Mouse (Mus musculus) macrophage (primary cell): ENCODE measurements around the gene Rps27rt. TPM values are rescaled to one million over a fixed set of nuclear protein-coding genes. Genes with fewer than 3 reads are reported as not detected.
"Not testable (repeated sequence)": the region's sequence is repeated elsewhere in the genome, so short reads cannot be mapped to it uniquely, and the experiment has no call there.

Experiments used
- H3K27ac ChIP-seq: fragments of 350-480 bp; formaldehyde crosslinking; 2 replicates; pipeline ENCODE4 v1.9.0; 2021
- H3K36me3 ChIP-seq: fragments of 350-480 bp; formaldehyde crosslinking; 2 replicates; pipeline ENCODE4 v1.9.0; 2021; ENCODE audit errors: inconsistent target
- H3K4me3 ChIP-seq: fragments of 350-480 bp; formaldehyde crosslinking; 2 replicates; pipeline ENCODE4 v1.9.0; 2021; ENCODE audit errors: inconsistent target
- H3K79me2 ChIP-seq: fragments of 350-480 bp; formaldehyde crosslinking; 2 replicates; pipeline ENCODE4 v1.9.0; 2021; ENCODE audit errors: inconsistent target
- WGBS: methylation state at CpG from one replicate; pipeline ENCODE4 v1.1.7; 2026; ENCODE audit warnings: inconsistent platforms; ENCODE audit not compliant: missing documents; 5-methylcytosine and 5-hydroxymethylcytosine counted together
- polyA plus RNA-seq: library from polyadenylated mRNA; stranded (reverse); fragments of 250-400 nt; gene quantifications from 3 replicates; pipeline ENCODE4 v1.2.4, GENCODE M21; 2018; ENCODE audit warnings: inconsistent platforms
- total RNA-seq, 78 experiments: library from RNA; depleted of rRNA; stranded (reverse); fragments of 250-400 nt; gene quantifications; 1 replicate in 9 of 78; 2 replicates in 24 of 78; 3 replicates in 43 of 78; 4 replicates in 2 of 78; pipeline ENCODE4 v1.2.4; 2018; ENCODE audit warnings: inconsistent platforms in 56 of 78

Gene Rps27rt
- total RNA-seq (2018; cell fraction: chromatin; rRNA removed), result 10 to 100 TPM in 1 of 26 experiments, 1 to 10 TPM in 1, not detected in 24; 5.8 to 60.8 TPM
- 10 to 100 TPM in 17 of 26 experiments, 1 to 10 TPM in 9; 3.5 to 27.8 (median 10.7) TPM for total RNA-seq (2018; cell fraction: cytosol; rRNA removed)
- total RNA-seq (2018; cell fraction: nucleus; rRNA removed), result 1 to 10 TPM in 8 of 26 experiments, not detected in 18; 3.0 to 6.2 (median 4.1) TPM
- polyA plus RNA-seq, result 4.7 to 64.4 TPM (median 33.9 TPM) in 3 replicates

DNA sequence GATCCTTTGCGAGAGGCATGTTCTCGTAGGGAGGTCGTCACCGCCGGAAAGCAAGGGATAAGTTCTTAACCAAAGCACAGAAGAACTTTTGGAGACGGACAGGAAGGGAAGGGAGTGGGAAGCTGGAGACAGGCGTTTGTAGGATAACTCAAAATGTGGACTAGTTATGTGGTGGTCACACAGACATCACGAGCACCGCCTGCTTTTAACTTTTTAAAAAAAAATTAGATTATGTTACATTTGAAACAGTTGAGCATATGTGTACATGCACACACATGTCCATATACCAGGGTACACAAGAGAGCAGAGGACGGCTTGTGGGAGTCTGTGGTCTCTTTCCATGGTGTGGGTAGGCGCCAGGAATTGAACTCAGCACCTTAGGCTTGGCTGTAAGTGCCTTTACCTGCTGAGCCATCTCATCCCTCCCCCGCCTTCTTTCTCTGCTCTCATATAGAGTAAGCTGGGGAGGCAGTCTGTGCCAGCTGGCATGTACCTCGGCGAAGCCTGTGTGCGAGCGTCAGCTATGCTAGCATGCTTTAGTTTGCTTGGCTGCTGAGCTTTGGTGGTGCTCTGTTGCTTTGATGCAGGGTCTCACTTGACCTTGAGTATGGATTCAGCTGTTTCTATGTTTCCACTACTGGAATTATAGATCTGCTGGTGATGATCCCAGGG lies at the start of gene Rps27rt:
Gene Rps27rt, minus strand, starts transcription at position 51 of the 672 bp plus-strand sequence.
- Histone ChIP-seq H3K27ac (no peak within 1 kb of the TSS), H3K79me2 (no peaks in the 10 kb centered on the region), H3K4me3 (no peak within 1 kb of the TSS), H3K36me3 (no peaks in the 10 kb centered on the region)
- 92% methylated on average over 16 of the region's 16 CpGs for WGBS

DNA sequence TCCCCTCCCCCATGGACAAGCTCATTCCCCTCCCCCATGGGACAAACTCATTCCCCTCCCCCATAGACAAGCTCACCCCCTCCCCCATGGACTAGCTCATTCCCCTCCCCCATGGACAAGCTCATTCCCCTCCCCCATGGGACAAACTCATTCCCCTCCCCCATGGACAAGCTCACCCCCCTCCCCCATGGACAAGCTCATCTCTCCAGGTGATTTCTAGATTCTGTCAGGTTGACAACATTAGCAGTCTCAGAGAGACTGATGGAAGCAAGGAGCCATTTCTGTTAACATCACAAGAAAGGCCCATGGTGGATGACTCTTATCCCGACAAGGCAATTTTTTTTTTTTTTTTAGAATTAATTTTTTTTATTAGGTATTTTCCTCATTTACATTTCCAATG lies 48.5 kb upstream of the Rps27rt start:
- not testable (repeated sequence) for H3K36me3 ChIP-seq, H3K27ac ChIP-seq, H3K4me3 ChIP-seq, H3K79me2 ChIP-seq
- WGBS, result 83% methylated on average over 1 of the region's 1 CpGs

DNA sequence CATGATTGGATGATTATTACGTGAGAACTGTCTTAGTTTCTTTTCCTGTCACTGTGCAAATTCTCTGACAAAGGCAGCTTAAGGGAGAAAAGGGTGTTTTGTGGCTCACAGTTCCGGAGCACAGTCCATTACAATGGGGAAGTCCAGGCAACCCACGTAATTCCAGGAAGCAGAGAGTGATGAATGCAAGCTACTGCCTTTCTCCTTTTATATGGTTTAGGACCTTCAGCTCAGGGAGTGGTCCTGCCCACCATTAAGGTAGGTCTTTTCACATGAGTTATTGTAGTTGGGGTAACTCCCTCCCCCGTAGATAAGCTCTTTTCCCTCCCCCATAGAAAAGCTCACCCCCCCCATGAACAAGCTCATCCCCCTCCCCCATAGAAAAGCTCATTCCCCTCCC lies 48.0 kb upstream of the Rps27rt start:
- H3K79me2 ChIP-seq, result no peaks in the 10 kb centered on the region
- WGBS, result 74% methylated on average over 4 of the region's 4 CpGs
- H3K27ac ChIP-seq, result no peak overlapping the region
- H3K4me3 ChIP-seq, result no peak overlapping the region
- no peaks in the 10 kb centered on the region for H3K36me3 ChIP-seq

DNA sequence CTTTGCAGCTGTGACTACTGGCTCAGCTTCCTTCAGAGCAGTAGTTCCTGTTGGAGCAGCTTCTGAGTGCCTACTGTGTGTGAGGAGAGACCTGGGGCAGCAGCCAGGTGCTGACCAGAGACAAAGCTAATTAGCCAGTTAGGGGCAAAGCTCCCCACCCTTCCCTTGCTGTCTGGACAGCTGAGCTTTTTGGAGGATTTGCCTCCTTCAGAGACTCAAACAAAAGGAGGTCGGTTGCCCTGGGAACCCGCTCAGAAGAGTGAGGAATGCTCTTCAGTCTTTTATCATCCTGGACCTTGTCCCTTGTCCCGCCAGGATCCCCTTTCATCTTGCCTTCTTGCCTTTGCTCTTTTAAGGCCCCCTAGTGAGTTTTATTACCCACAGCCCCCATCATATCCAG lies 46.8 kb upstream of the Rps27rt start:
- 94% methylated on average over 3 of the region's 3 CpGs for WGBS
- Histone ChIP-seq H3K79me2 (no peaks in the 10 kb centered on the region), H3K4me3 (no peak overlapping the region), H3K36me3 (no peaks in the 10 kb centered on the region), H3K27ac (no peak overlapping the region)

DNA sequence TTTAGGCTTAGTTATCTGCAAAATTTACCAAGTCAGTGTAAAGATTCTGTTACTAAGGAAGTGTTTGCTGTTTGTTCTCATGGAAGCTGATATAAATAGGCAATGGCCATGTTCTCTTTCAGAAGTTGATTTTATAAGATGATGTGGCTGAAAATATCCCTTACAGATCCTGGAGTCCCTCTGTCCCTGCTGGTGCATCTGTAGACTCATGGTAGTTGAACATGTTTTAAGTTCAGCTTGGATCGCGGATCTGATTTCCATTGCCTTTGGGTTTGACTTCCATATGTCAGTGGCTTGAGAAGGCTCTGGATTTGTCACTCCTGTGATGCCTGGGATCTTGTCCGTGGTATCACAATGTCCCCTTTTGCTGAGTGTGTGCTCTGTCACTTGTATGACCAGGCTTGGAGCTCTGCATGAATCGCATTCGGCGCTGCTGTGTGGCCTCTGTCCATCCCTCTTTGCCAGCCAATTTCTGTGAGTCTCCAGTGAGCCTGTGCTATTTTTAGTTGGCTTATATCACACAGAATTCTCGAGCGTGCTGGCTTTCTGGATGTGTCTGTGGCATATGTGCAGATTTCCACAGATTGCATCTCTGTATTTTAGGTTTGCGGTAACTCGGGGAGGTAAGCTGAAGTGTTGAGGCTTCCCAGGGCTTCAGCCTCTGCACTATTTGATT lies 41.3 kb upstream of the Rps27rt start:
- Histone ChIP-seq H3K36me3 (no peaks in the 10 kb centered on the region), H3K79me2 (no peaks in the 10 kb centered on the region), H3K27ac (no peak overlapping the region), H3K4me3 (no peak overlapping the region)
- 88% methylated on average over 10 of the region's 10 CpGs for WGBS

DNA sequence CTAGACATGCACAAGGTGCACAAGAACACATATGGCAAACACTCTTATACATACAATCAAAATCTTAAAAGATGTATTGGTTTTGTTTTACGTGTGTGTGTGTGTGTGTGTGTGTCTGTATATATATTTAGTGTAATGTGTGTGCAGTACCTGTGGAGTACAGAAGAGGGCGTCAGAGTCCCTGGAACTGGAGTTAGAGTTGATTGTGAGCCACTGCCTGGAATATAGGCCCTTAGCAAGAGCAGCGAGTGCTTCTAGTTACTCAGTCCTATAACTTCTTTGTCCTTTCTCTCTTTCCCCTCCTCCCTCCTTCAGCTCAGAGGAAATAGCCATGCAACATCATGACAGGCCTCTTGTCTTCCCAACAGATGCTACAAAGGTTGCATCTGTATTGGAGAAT lies 40.6 kb upstream of the Rps27rt start:
- WGBS, result 82% methylated on average over 2 of the region's 3 CpGs
- Histone ChIP-seq H3K27ac (no peak overlapping the region), H3K36me3 (no peaks in the 10 kb centered on the region), H3K4me3 (no peak overlapping the region), H3K79me2 (no peaks in the 10 kb centered on the region)

DNA sequence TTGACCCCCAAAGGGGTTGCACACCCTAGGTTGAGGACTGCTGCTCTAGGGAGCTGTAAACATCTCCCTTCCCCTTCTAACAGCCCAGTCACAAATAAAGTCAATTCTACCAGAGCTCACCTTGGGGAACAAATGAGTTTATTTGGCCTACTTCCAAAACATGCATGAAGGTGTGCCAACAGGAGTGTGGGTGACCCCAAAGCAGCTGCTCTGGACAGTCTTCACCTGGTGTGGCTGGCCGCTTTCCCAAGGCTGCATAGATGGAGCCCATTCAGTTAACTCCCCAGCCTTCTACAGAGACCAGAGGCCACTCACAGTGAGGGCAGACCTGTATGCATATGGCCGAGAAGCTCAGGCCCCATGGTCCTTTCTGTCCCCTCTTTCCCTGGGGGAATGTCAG lies 38.9 kb upstream of the Rps27rt start:
- Histone ChIP-seq H3K79me2 (no peaks in the 10 kb centered on the region), H3K36me3 (no peaks in the 10 kb centered on the region), H3K4me3 (no peak overlapping the region), H3K27ac (no peak overlapping the region)
- 97% methylated on average over 2 of the region's 2 CpGs for WGBS

DNA sequence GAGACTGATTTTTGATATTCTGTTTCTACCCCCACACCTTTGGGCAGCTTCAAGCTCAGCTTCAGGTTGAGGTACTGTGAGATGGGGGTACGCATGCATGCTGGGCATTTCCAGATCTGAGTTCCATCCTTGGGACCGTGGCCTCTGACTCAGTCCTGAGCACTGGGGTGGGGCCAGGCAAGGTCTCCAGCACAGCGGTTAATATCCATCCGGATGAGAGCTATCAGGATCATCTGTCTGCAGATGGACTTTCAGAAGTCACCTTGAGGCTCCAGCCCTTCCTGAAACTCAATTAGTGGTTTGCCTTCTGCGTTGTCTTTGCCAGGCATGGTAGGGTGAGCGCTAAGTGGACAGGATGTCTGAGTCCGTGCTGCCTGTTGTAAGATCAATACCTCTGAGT lies 37.6 kb upstream of the Rps27rt start:
- WGBS, result 99% methylated on average over 7 of the region's 7 CpGs
- no peak overlapping the region for H3K4me3 ChIP-seq
- no peaks in the 10 kb centered on the region for H3K79me2 ChIP-seq
- H3K36me3 ChIP-seq, result no peaks in the 10 kb centered on the region
- no peak overlapping the region for H3K27ac ChIP-seq

DNA sequence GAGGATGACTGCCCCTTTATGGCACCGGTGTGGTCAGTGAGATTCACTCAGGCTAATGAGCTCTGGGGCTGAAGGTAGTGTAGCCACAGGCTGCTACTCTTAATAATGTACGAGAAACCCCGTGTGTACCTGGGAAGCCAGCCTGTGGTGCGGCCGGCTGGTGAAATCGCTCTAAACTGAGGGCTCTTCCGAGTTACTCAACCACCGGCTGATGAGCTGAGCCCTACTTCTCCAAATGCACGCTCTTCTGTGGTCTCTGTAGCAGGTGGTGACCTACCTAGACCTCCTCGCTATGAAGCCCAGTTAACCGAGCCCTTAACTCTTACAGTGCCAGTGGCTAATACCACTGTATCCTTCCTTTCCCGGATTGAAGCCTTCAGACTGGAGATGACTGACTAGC lies 29.8 kb upstream of the Rps27rt start:
- WGBS, result 30% methylated on average over 12 of the region's 12 CpGs
- no peak overlapping the region for H3K4me3 ChIP-seq
- no peak overlapping the region for H3K27ac ChIP-seq
- no peaks in the 10 kb centered on the region for H3K79me2 ChIP-seq
- H3K36me3 ChIP-seq, result no peaks in the 10 kb centered on the region

DNA sequence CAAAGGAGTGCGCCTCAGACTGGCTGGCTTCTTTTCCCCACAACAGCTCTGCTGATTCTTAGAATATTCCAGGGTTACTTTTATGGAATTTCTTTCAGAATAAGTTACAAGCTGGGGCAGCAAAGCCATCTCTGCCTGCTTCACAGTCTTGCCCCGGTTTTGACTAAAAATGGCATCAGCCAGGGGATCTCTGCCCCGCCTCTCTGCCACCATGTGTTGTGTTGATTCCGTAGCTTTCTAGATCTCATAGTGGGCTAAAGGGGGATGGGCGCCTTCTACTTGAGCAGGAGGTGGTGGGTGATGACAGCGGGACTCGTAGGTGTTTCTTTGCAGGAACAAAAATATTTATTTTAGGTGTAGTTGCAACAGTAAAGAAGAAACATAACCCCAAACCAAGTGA lies 25.7 kb upstream of the Rps27rt start:
- Histone ChIP-seq H3K79me2 (no peaks in the 10 kb centered on the region), H3K36me3 (no peaks in the 10 kb centered on the region), H3K27ac (no peak overlapping the region), H3K4me3 (no peak overlapping the region)
- WGBS, result 95% methylated on average over 6 of the region's 7 CpGs

DNA sequence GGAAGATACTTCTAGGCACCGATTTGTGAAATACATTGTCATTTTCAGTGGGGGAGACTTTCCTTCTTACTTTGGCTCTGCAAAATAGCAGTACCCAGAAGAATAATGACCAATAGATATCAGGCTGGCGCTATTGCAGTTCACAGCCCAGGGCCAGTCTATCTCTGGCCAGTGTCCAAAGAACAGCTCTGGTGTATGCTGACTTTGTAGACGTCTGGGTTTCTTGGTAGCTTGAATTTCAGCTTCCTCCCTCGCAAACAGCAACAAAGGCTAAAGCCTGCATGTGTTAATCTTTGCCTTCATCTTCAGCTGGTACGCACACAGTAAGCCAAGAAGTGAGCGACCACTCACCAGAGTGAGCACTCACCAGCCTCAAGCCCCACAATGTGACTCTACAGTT lies 25.2 kb upstream of the Rps27rt start:
- WGBS, result 85% methylated on average over 6 of the region's 6 CpGs
- H3K27ac ChIP-seq, result no peak overlapping the region
- no peaks in the 10 kb centered on the region for H3K79me2 ChIP-seq
- no peaks in the 10 kb centered on the region for H3K36me3 ChIP-seq
- no peak overlapping the region for H3K4me3 ChIP-seq

DNA sequence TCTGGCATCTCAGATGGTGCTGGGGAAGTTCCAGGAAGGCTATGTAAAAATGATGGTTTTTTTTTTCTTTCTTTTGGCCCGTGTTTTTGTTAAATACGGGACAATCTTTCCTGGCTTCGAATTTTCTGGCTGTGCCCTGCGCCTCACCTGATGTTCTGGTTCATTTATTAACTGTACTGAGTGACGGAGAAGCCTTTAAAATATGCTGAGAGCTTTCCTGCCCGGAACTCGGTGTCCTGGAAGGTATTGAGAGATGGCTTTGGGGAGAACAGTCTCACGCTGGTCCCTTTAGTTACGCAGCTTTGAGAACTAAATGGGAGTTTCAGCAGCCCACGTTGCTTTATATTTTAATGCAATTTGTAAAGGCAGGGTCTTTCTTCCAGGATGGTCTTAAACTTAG lies 22.9 kb upstream of the Rps27rt start:
- Histone ChIP-seq H3K79me2 (no peaks in the 10 kb centered on the region), H3K27ac (no peak overlapping the region), H3K36me3 (no peaks in the 10 kb centered on the region), H3K4me3 (no peak overlapping the region)
- WGBS, result 94% methylated on average over 10 of the region's 10 CpGs

DNA sequence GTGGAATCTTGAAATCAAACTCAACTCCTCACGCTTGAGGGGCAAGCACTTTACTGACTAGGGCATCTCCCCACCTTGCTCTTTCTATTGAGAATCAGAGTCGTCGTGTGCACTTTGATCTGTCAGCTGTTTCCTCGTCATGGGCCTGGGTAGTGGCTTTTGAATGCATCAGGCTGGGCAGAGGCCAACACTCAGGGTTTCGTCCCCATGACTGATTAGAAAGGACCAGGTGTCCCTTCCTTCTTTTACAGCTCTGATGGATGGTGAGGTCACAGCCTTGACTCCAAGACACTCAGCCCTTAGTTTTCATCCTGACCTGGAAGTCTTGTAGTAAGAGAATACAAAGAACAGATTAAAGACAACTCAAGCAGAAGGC lies 17.2 kb upstream of the Rps27rt start:
- H3K4me3 ChIP-seq, result no peak overlapping the region
- WGBS, result 84% methylated on average over 5 of the region's 5 CpGs

DNA sequence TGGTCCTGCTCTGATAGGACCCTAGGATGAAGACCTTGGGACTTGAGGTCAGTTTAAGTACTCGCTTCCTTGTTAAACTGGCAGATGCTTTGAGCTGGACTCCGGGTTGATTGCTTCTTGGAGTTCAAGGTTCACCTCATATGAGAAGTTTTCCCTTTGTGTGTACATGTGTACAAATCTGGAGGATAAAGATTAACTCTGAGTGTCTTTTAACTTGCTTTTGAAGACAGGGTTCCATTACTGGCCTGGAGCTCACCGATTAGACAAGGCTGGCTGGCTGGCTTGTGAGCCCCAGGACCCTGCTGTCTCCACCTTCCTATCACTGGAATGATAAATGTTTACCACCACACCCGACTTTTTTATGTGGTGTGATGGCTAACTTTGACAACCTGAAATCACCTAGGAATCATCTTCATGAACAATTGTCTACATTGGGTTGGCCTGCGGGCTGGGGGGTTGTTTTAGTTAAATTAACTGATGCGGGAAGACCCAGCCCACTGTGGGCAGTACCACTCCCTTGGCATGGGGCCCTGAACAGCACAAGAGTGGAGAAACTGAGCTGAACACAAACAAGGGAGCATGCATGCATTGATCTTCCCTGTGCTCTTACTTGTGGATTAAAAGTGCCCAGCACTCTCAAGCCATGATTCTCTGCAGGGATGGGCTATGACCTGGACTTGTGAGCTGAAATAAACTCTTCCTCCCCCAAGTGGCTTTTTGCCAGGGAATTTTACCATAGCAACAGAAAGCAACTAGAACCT lies 16.7 kb upstream of the Rps27rt start:
- H3K36me3 ChIP-seq, result no peaks in the 10 kb centered on the region
- no peak overlapping the region for H3K4me3 ChIP-seq
- no peak overlapping the region for H3K27ac ChIP-seq
- H3K79me2 ChIP-seq, result no peaks in the 10 kb centered on the region
- WGBS, result 89% methylated on average over 6 of the region's 6 CpGs

More for the DNA sequence above, 17.2 kb upstream of the Rps27rt start:
- Histone ChIP-seq H3K27ac (no peak overlapping the region), H3K36me3 (no peaks in the 10 kb centered on the region), H3K79me2 (no peaks in the 10 kb centered on the region)

DNA sequence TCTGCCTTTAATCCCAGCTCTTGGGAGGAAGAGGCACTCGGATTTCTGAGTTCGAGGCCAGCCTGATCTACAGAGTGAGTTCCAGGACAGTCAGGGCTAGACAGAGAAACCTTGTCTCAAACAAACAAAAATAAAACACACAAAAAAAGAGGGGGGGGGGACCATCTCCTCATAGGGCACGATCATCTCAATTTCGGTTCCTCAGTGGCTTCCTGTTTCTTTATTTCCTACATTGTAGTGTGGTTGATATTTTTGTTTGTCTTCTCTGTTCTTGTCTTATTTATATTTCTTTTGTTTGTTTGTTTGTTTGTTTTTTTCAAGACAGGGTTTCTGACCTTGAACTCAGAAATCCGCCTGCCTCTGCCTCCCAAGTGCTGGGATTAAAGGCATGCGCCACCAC lies 13.9 kb upstream of the Rps27rt start:
- Histone ChIP-seq H3K4me3 (no peak overlapping the region), H3K27ac (no peak overlapping the region), H3K36me3 (no peaks in the 10 kb centered on the region), H3K79me2 (no peaks in the 10 kb centered on the region)
- WGBS, result 68% methylated on average over 6 of the region's 6 CpGs
